Mouse (Mus musculus) lung, postnatal 10 days (tissue): ENCODE results near the gene Hist1h4n.
"Not testable (repeated sequence)": the region's sequence is repeated elsewhere in the genome, so short reads cannot be mapped to it uniquely, and the experiment has no call there.

Source experiments
- DNase-seq: peaks from one replicate; pipeline ENCODE4 v3.0.0; 2021

The Hist1h4n gene

DNA sequence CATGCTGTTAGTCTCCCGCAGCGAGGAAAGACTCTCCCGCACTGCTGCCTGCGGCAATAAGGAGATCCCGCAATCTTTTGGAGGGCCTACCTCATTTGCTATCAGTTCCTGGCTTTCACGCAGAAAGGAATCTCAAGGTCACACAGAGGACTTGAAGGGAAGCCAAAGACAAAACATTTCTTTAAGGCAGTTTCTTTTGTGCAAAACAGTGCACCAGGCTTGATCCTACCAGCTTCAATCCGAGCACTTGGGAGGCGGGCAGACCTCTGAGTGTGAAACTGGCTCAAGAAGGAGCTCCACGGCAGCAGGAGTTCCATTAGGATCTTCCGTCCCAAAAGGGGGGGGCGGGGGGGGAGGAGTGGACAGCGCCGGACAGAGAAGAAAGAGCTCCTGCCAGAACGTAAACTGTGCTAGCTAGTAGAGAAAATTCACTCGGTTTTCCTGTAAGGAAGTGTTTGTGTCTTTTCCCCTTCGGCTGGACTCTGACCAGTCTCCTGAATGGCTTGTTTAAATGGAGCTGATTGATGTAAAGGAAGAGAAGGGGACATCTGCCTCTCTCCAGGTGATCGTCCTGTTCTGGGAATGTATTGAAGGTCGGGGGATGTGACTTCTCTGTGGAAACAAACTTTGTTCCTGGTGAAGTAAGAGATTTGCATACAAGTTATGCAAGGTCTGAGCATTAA, 41.3 kb downstream of the Hist1h4n start:
- no peak for DNase-seq

DNA sequence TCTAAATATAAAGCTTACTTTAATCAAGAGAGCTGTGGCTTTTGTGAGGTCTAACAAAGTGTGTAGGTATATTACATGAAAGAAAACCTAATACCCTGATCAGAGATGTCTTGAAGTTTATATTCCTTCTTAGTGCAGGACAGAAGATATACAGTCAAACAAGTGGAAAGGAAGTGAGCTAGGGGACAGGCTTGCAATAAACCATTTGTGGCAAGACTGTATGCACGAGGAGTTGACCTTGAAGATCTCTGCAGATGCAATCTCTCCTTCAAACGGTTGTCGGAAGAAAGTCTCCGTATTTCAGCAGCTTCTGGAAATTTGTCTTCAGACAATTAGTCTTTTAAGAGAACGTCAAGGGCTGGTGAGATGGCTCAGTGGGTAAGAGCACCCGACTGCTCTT, 42.1 kb downstream of the Hist1h4n start:
- DNase-seq: no peak

DNA sequence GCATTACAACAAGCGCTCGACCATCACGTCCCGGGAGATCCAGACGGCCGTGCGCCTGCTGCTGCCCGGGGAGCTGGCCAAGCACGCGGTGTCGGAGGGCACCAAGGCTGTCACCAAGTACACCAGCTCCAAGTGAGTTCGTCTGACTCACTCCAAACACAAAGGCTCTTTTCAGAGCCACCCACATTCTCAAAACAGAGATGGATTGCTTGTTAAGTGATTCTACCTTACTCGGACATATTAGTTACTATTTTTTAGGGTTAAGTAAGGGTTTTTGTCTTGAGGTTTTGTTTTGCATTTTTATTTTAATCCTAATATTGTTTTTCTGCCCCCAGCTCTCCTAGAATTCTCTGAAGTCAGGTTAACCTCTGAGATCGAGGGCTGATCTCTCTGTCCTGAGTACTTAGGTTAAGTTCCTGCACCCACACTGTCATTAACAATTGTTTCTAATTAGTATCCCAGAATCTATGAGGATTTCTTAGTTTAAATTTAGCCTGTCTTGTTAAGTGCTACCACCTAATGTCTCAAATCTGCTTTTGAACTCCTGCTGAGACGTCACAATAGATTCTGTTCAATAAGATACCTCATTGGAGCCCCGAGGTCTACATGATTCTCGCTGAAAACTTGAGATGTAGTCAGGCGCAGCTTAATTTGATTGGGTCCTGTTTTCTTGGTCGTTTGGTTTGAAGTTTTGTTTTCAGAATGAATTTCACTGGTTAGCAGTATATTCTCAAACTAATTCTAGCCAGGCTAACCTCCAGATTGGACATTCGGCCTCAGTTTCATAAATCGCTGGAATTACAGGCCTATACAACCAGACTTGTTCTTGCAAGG, 44.0 kb downstream of the Hist1h4n start:
- no peak for DNase-seq

DNA sequence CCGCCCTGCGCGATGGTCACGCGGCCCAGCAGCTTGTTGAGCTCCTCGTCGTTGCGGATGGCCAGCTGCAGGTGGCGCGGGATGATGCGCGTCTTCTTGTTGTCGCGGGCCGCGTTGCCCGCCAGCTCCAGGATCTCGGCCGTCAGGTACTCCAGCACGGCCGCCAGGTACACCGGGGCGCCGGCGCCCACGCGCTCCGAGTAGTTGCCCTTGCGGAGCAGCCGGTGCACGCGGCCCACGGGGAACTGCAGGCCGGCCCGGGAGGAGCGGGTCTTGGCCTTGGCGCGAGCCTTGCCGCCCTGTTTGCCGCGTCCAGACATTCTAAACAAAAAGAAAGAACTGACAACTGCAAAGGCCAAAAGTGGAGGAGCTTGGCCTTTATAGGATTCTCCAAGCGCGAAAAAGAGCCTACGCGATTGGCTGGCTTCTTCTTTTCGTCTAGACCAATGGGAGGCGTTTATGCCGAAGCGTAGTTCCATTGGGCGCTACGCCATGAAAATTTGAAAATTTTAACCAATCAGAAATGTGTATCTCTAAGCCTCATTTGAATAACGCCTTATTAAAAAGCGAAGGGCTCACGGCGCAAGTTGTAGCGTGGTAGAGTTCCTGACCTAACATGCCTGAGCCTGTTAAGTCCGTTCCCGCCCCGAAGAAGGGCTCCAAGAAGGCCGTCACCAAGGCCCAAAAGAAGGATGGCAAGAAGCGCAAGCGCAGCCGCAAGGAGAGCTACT, 44.9 kb downstream of the Hist1h4n start, which contains the start of the genes Hist1h2an and Hist1h2bp:
Hist1h2an (minus strand) TSS at position 320 of the 731 bp plus-strand sequence.
Hist1h2bp (plus strand) TSS at position 563 of the 731 bp plus-strand sequence.
- DNase-seq: peak; percentile 96

DNA sequence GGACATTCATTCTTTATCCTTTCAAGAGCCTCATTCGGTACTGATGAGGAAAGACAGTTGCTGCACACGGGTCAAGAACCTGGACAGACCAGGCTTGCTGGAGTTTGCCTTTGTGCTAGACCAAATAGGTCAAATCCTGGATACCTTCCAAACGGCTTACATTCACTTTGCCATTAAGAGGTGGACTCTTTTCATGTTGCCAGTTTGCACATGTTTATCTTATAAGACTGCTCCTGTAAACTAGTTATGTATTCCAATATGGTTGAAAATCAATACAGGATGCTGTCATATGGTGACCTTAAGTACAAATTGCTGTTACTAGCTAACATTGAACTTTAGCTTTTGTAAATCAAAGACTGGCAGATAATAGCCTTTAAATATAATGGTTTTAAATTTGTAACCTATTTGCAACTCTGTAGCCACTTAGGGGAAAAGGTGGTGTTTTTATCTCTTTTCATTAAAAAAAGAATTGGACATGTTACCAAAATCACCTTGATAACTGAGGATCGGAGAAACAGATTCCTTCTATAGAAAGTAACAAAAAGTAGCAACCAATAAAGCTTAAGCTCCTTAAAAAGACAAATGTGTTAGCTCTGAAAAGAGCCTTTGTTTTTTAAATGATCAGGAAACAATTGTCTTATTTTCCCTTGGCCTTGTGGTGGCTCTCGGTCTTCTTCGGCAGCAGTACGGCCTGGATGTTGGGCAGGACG, 45.7 kb downstream of the Hist1h4n start:
- DNase-seq: no peak

DNA sequence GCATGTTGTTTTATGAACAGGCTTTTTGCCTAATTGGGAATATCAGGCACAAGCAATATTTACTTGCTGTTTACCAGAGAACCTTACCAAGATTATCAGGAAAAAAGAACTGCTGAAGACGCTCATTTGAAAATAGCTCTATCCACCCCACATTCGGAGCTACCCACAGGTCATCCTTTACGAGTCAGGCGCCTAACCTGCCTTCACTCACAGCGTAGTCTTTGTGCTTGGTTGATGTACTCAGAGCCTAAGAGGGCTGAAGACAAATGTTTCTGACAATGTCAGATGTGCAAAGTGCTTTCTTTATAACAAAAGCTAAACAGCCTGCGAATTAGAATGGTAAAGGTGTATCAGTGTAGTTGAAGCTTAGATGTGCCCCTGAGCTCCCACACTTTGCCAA, 47.7 kb downstream of the Hist1h4n start:
- DNase-seq: no peak

DNA sequence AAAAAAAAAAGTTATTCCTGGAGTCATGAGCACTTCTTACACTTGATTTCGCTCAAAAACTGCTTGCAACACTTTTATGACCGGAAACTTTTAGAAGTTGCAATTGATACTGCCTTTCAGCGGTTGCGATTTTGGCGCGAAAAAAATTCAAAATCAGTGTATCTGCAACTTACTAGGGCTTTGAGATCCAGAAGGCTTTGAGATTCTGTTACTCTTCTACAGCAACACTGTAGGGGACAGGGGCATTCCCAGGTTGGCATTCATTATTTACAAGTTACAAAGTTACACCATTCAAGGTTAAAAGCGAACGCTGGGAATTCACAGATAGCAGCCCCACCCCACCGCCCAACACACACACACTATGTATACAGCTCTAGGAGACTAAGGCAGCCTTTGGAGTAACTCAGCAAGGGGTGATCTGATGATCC, 48.2 kb downstream of the Hist1h4n start:
- peak; percentile 35 for DNase-seq

DNA sequence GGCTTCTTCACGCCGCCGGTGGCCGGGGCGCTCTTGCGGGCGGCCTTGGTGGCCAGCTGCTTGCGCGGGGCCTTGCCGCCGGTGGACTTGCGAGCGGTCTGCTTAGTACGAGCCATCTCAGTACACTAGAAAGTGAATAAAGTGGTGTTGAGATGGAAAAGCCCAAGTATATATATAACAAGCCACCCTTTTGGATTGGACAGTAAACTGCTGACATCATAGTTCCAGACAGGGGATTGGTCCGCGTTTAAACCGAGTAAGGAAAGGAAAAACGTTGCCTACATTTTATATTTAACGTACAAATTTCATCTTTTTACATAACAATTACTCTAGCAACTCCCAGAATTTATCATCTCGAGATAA, 48.8 kb downstream of the Hist1h4n start, which contains the start of gene Hist1h3i:
Hist1h3i (minus strand) TSS at position 116 of the 363 bp plus-strand sequence.
- peak; percentile 63 for DNase-seq

DNA sequence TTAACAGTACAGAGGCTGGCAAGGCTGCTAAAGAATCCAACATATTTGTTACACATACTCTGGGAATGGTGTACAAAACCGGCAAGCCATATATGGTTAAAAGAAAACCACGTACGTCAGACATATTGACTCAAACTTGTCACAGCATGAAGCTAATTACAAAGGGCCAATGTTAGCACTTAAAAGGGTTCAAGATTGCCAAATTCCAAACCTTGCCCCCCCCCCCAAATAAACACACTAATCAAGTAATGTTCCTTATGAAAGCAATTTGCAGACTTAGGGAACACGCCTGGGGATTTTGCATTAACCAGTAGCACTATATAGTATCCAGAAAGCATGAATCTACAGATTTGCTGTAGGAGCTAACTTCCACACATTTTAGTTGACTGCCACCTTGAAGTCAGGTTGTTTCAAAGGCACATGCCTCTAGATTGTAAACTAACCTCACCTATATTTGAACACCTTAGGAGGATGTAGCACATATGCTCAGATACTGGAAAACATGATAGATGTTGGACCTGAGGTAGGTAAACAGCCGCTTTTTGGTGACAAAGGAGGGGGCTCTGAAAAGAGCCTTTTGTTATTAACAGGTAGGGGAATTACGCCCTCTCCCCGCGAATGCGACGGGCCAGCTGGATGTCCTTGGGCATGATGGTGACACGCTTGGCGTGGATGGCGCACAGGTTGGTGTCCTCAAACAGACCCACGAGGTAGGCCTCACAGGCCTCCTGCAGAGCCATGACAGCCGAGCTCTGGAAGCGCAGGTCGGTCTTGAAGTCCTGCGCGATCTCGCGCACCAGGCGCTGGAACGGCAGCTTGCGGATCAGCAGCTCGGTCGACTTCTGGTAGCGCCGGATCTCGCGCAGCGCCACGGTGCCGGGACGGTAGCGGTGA, 49.4 kb downstream of the Hist1h4n start:
- DNase-seq: not testable (repeated sequence)
